Mouse (Mus musculus): Measurements from ENCODE around the gene Llgl2.

DNA sequence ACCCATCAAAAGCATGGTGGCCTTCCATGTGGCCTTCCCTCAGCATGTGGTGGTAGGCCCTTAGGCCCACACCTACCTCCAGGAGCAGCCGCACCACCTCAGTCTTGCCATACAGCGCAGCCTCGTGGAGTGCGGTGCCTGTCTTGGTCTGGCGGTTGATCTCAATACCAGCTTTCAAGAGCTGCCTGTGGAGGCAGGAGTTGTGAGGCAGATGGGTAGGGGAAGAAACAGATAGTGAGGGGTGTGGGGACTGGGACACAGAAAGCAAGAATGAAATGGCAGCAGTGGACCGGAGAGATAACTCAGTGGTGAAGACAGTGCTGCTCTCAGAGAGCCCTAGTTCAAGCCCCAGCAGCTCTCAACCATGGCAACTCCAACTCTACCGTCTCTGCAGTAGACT, 18.8 kb upstream of the Llgl2 start:
- no peak for TF ChIP-seq POLR2A (IDR thresholded peaks at IDR 0.05; ENCODE audit: insufficient read length, low read depth)
- TF ChIP-seq CEBPB (IDR thresholded peaks at IDR 0.05; ENCODE audit: insufficient read depth, poor library complexity, severe bottlenecking) = no peak
